Mouse (Mus musculus) adrenal gland, adult 2 months (tissue): ENCODE measurements around the gene Amn. TPM values are rescaled to one million over a fixed set of nuclear protein-coding genes. Genes with fewer than 3 reads are reported as not detected.

Experiments used
- DNase-seq: peaks from one replicate; pipeline ENCODE4 v3.0.0; 2021
- polyA plus RNA-seq: library from polyadenylated mRNA; depleted of rRNA; stranded (reverse); fragments of >200 nt; gene quantifications from 2 replicates; pipeline ENCODE4 v1.2.3, GENCODE M21; 2012
- total RNA-seq, 2 experiments: library from RNA; stranded (reverse); gene quantifications; 2 replicates each; pipeline ENCODE4 v1.2.3; 2021

Amn gene
- total and polyA plus RNA-seq, 3 experiments, result 0.62 TPM; not detected in 2

GRCm38 (mm10) chr12:111267673-111268325, 3.1 kb upstream of the Amn start:
- no peak for DNase-seq

DNA sequence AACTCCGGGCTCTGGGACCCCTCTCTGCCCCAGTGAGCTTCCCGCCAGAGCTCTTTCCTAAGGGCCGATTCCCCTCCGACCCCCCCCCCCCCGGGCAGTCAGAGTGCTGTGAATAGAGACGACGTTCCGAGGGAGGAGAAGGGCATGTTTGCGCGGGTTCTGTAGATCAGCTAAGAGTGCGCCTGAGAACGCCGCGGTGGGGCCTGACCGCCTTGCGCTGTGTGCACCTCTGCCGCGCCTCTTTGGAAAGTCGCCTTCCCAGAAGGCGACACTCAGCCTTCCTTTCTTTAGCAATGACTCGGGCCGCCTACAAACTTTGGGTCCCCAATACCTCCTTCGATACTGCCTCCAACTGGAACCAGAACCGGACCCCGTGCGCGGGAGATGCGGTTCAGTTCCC, 511 bp downstream of the Amn start:
- no peak for DNase-seq

- DNase-seq, result no peak
Measured at GRCm38 (mm10) chr12:111271966-111272365, 1.1 kb downstream of the Amn start.

- DNase-seq, result peak; percentile 81
Measured at GRCm38 (mm10) chr12:111272420-111272819, 1.5 kb downstream of the Amn start.

- DNase-seq, result no peak
Measured at GRCm38 (mm10) chr12:111274006-111274405, 3.1 kb downstream of the Amn start.

DNA sequence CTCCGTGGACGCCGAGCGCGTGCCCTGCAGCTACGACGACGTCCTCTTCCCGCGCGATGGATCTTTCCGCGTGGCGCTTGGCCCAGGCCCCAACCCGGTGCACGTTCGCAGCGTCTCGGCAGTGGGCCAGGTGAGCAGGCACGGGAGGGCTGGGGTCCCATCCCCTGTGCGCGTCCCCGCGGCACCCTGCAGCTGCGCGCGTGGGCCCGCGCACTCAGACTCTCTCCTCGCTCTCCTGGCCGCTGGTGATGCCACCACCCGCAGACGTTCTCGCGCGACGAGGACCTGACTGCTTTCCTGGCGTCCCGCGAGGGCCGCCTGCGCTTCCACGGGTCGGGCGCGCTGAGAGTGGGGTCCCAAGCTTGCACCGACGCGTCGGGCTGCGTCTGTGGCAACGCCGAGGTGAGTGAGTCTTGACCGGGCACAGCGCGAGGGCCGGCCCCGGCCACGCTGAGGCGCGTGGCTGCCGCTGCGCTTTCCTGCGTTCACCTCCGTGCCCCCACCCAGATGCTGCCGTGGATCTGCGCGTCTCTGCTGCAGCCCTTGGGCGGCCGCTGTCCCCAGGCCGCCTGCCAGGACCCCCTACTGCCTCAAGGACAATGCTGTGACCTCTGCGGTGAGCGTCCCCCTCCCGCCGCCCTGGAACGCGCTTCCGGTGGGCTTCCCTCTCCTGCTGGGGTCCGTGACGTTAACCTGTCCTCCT, 3.7 kb downstream of the Amn start:
- DNase-seq, result no peak

DNA sequence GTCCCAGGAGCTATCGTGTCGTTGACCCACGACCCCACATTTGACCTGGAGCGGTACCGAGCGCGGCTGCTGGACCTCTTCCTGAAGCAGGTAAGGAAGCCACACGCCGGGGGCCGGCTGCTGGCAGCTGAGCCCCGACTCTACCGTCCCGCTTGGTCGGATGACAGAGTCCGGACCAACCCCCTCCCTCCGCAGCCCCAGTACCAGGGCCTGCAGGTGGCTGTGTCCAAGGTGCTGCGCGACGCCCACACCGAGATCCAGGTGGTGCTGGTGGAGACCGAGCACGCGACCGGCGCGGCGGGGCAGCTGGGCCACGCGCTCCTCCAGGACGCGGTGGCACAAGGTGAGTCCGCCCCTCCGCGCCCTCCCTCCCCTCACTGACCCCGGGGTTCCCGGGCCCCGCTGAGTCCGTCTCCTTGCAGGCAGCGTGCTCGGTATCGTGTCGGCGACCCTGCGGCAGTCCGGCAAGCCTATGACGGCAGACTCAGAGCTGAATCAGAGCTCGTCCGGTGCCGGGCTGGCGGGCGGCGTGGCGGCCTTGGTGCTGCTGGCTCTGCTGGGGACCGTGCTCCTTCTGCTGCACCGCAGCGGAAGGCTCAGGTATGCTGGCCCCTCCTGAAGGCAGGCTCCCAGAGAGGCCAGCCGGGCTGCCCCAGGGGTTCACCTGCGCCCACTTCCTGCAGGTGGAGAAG, 4.4 kb downstream of the Amn start:
- peak; percentile 85 for DNase-seq

DNA sequence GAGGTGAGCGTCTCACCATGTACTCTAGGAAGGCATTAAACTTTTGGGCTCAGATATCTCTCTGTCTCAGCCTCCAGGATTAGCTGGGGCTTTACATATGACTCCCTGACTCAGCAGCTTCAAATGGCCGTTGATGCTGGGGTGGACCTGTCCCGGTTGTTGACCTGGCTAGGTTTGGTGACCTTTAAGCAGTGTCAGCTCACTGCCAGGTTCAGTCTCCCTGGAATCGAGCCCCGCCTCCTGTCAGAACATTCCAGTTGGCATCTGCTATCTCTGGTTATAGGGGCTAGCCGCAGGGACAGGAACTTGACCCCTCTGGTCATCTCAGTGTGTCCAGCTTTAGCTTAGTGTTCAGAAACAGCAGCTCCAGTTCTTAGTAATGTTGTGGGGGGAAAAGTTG, 5.5 kb downstream of the Amn start:
- DNase-seq, result no peak

DNA sequence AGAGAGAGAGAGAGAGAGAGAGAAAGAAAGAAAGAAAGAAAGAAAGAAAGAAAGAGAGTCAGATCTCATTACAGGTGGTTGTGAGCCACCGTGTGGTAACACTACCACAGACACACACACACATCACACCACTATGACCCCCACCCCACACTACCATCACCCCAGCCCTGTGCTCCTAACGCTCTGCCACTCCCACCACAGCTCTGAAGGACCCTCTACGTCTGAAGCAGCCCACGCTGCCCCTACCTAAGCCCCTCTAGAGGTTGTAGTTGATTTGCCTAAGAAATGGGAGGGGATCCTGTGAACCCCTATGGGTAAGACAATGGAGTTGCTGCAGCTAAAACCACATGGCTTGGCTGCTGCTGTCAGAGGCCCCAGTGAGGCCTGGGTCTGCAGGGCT, 12.7 kb downstream of the Amn start:
- DNase-seq, result no peak

DNA sequence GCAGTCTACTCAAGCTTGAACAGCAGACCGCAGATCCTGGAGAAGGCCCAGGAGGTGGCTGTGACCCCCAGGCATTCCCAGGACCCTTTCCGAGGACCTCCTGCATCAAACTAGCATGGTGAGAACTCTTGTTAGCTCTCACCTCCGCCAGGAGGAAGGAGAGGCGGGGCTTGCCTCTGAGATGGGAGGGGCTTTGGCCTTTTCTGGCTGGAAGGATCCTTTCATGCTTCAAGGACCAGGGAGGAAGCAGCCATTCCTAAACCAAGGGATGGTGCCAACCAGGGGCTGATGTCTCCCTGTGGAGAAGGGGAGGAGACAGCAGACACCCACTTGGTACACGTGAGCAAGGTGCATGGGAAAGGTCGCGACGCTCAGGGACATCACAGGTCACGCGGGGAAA, 13.6 kb downstream of the Amn start:
- no peak for DNase-seq

DNA sequence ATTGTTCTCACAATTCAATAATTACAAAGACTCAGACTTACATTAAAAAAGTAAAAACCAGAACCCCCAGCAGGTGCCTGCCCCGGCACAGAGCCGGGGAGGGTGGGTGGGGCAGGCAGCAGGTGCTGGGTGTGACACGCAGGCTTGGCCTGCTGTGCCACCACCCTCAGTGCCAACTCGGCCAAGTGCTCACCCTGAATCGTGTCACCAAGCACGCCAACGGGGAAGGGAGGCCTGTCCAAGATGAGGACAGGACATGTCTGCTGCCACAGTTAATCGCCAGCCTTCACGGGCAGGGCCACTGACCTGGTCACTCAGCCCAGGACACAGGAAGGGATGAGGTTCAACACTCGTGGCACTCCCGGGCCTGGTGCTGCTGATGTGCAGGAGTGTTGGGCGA, 22.1 kb downstream of the Amn start:
- DNase-seq, result no peak

DNA sequence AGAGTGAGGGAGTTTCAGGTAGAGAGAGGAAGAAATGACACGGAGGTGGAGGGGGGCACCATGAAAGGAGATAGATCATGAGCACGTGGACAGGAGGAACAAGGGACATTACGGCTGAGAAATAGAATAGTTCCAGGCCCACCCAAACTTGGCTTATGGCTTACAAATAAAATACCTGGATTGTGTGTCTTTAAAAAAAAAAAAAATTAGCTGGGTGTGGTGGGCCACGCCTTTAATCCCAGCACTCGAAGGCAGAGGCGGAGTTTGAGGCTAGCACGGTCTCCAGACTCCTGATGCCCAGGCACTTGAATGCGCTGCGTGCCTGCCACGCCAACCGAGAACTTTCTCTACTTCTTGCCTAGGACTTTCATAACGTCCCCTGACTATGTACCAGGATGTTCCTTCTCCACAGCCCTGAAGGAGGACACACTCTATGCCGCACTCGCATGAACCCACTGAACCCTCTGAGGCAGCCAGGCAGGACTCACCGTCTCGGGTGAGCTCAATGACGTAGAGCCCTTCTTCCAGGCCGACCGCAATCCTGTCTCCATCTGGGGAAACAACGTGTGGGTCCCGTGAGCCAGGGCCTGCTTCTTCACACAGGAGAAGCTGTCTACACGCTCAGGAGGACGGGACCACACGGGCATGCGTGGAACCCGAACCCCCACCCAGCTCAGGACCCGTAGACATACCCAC, 30.6 kb downstream of the Amn start:
- no peak for DNase-seq

DNA sequence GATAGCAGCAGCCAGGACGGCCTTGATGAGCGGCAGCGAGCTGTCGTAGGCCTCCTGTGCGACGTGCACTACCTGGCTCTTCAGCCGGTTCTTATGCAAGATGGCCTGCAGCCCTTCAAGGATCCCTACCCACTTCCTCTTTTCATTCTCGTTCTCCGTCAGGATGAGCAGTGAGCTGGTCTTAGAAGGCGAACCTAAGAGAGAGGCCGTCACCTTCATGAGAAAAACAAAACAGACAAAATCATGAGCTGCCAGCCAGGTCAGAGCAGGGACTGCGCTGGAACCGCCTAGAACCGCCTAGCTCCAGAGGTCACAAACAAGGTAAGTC, 31.1 kb downstream of the Amn start:
- no peak for DNase-seq

DNA sequence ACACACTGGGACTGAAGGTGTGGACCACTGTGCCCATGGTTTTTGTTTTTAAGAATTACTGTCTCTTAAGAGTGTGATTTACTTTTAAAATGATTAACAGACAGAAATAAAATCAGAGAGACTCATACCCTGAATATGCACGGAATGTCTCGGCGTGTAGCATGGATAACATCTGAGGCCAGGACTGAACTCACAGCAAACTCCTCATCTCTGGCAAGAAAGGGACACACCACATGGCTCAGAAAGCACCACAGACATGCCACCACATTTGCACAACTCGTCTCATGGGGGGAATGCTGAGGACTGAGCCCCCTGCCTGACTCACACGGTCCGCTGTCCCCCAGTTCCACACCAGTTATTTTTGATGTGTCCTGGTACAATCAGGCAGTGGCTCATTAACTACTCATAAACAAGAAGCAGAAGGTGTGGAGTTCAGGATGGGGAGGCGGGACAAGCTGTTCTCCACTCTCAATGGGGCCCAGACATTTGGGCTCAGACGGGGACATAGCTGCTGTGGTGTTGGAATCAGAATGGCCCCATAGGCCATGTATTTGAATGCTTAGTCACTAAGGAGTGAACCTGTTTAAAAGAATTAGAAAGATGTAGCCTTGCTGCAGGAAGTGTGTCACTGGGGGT, 32.9 kb downstream of the Amn start:
- no peak for DNase-seq

- DNase-seq, result peak; percentile 90
Measured at GRCm38 (mm10) chr12:111306821-111307220, 35.9 kb downstream of the Amn start.

DNA sequence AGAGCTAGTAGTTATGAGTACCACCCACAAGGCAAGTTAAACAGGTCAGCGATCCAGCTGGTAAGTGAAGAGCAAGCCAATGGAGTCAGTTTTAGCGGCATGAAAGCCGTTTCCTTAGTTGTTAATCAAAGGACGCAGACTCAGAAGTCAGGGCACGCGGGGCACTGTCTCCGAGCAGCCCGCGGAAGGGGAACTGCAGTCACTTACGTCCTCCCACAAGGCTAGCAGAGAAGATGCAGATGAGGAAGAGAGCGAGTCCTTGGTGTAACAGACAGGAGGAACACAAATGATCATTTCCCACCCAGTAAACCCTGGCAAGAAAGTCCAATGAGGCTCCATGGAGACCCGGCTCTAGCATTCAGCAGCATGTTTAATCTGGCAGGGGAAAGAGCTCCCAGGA, 38.4 kb downstream of the Amn start:
- DNase-seq, result no peak

- DNase-seq, result no peak
Measured at GRCm38 (mm10) chr12:111309931-111310330, 39.0 kb downstream of the Amn start.

GRCm38 (mm10) chr12:111311775-111312174, 40.9 kb downstream of the Amn start:
- DNase-seq, result no peak

- peak; percentile 34 for DNase-seq
Measured at GRCm38 (mm10) chr12:111314273-111314672, 43.4 kb downstream of the Amn start.

- no peak for DNase-seq
Measured at GRCm38 (mm10) chr12:111317694-111318093, 46.8 kb downstream of the Amn start.

GRCm38 (mm10) chr12:111320549-111320948, 49.7 kb downstream of the Amn start:
- no peak for DNase-seq

DNA sequence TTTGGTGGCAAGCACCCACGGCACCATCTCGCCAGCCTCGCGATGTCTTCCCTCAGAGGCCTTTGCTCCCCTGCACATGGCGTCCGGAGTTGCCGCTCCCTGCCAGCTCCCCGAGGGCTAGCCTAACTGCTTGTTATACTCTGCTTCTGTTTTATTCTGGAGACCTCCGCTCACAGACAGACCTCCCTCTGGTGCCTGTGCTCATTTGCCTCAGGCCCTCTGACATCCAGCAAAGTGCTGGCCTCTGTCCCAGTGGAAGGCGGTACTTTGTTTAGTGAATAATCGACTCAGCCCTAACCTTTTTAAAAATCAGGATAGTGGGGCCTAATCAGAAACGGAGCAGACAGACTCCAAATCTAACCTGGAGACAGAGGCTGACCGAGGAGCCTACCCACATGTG, 50.9 kb downstream of the Amn start:
- DNase-seq, result no peak
